Mouse (Mus musculus): ENCODE measurements around the gene H2-M10.3.
"Not testable (repeated sequence)": the region's sequence is repeated elsewhere in the genome, so short reads cannot be mapped to it uniquely, and the experiment has no call there.

GRCm38 (mm10) chr17:36368317-36368716, at the start of gene H2-M10.3:
- TF ChIP-seq CTCF (IDR thresholded peaks at IDR 0.05; ENCODE audit: control insufficient read depth, insufficient read depth, insufficient replicate concordance, low read depth, low read length); POLR2A (IDR thresholded peaks at IDR 0.05; ENCODE audit: control insufficient read depth, low read depth, low read length): not testable (repeated sequence)
